Mouse (Mus musculus) limb, embryonic 11.5 days (tissue): Measurements from ENCODE around the gene Kptn. TPM values are rescaled to one million over a fixed set of nuclear protein-coding genes. Genes with fewer than 3 reads are reported as not detected.
A peak's percentile ranks its signal among the peaks of the same experiment; 100 is the strongest.

ENCODE experiments used
- ATAC-seq: fragments of 200-750 bp; cut with Nextera tagmentation; 2 replicates; pipeline ENCODE4 v1.8.0; 2017; ENCODE audit warnings: low read depth; ENCODE audit not compliant: insufficient number of reproducible peaks, low FRiP score, low TSS enrichment
- DNase-seq: peaks from one replicate; pipeline ENCODE4 v3.0.0-alpha.2; 2015; ENCODE audit warnings: low spot score
- H3K27ac ChIP-seq: fragments of 300-500 bp; sonication (generic); replicated peaks from 2 replicates; pipeline ENCODE4 v1.5.1; 2014; ENCODE audit warnings: low read depth, mild to moderate bottlenecking, low read length
- H3K27me3 ChIP-seq: fragments of 300-500 bp; sonication (generic); 2 replicates; pipeline ENCODE4 v1.6.1; 2014; ENCODE audit warnings: mild to moderate bottlenecking, low read length, mixed read lengths; ENCODE audit not compliant: control insufficient read depth, insufficient read depth
- H3K36me3 ChIP-seq: fragments of 300-500 bp; sonication (generic); 2 replicates; pipeline ENCODE4 v1.6.1; 2014; ENCODE audit warnings: mild to moderate bottlenecking, low read length, moderate library complexity, mixed read lengths; ENCODE audit not compliant: control insufficient read depth, insufficient read depth
- H3K4me1 ChIP-seq: fragments of 300-500 bp; sonication (generic); 2 replicates; pipeline ENCODE4 v1.6.1; 2014; ENCODE audit warnings: low read length, mixed read lengths; ENCODE audit not compliant: control insufficient read depth, insufficient read depth
- H3K4me2 ChIP-seq: fragments of 300-500 bp; sonication (generic); 2 replicates; pipeline ENCODE4 v1.6.1; 2014; ENCODE audit warnings: low read depth, mild to moderate bottlenecking, moderate library complexity; ENCODE audit not compliant: severe bottlenecking
- H3K4me3 ChIP-seq: fragments of 300-500 bp; sonication (generic); 2 replicates; pipeline ENCODE4 v1.5.1; 2014; ENCODE audit warnings: low read depth, low read length
- H3K9ac ChIP-seq: fragments of 300-500 bp; sonication (generic); 2 replicates; pipeline ENCODE4 v1.6.1; 2014; ENCODE audit warnings: mild to moderate bottlenecking, low read length
- H3K9me3 ChIP-seq: fragments of 300-500 bp; sonication (generic); 2 replicates; pipeline ENCODE4 v1.6.1; 2016; ENCODE audit warnings: low read length; ENCODE audit not compliant: control insufficient read depth
- WGBS: fragments of 180-500 bp; shearing (Covaris S2); extraction: QIAGEN DNeasy Blood & Tissue Kit; methylation state at CpG from one replicate; pipeline ENCODE4 v1.1.7; 2014; 5-methylcytosine and 5-hydroxymethylcytosine counted together
- polyA plus RNA-seq: library from polyadenylated mRNA; unstranded; fragments of >200 nt; fragmentation: Nextera tagmentation; extraction: Ambion mirVana; gene quantifications from 2 replicates; pipeline ENCODE4 v1.2.1, GENCODE M21; 2014

Kptn gene
- polyA plus RNA-seq, 1 experiment from 2014 or later: 23.5 TPM

DNA sequence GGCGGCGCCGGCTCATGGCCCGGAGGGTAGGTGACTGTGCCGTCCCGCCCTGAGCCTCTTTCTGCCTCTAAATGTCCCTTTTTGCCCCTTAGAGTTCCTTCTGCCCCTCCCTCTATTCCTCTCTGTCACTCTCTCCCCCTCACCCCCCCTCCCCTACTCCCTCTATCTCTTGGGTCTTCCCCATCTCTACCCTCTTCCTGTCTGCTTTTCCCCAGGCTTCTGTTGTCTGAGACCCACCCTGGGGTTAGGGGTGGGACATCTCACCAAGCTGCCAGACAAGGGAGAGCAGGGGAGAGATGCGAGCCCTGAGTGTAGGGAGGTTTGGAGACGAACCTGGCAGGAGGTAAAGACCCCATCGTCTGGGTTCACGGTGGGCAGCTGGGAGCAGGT, 55.8 kb downstream of the Kptn start:
- Histone ChIP-seq H3K27ac (no peak overlapping the region), H3K9me3 (no peaks in the 10 kb centered on the region)
- WGBS: 0% methylated on average over 10 of the region's 10 CpGs

More for the DNA sequence above, 55.8 kb downstream of the Kptn start:
- Histone ChIP-seq H3K9ac (peak overlapping the region; percentile 9; the same call in 1 of the 2 replicates), H3K4me3 (peak overlapping the region; percentile 34), H3K4me1 (peaks cover 12% of the 10 kb centered on the region), H3K4me2 (peak overlapping the region; percentile 71), H3K36me3 (no peaks in the 10 kb centered on the region), H3K27me3 (peaks cover 18% of the 10 kb centered on the region; the same call in 1 of the 2 replicates)
- no peak for DNase-seq
- no peak for ATAC-seq

Other genes with a start within 250 kb of the Kptn start
- not detected in 2 replicates for gene Crx, start 239.9 kb upstream of the Kptn start, polyA plus RNA-seq
- gene Crxos, start 237.3 kb upstream of the Kptn start, polyA plus RNA-seq: not detected in 2 replicates
- gene Selenow, start 197.5 kb upstream of the Kptn start, polyA plus RNA-seq: 778 and 804 TPM in 2 replicates
- gene Nop53, start 173.8 kb upstream of the Kptn start, polyA plus RNA-seq: 195 and 197 TPM in 2 replicates
- 8.1 and 9.3 TPM in 2 replicates for gene Ehd2, start 152.3 kb upstream of the Kptn start, polyA plus RNA-seq
- 9.3 and 10.1 TPM in 2 replicates for gene Bicra, start 72.0 kb upstream of the Kptn start, polyA plus RNA-seq
- not detected in 2 replicates for gene Zfp541, start 58.1 kb upstream of the Kptn start, polyA plus RNA-seq
- 182 and 203 TPM in 2 replicates for gene Napa, start 21.4 kb upstream of the Kptn start, polyA plus RNA-seq
- gene Slc8a2, start 9.9 kb downstream of the Kptn start, polyA plus RNA-seq: 0.10 and 0.12 TPM in 2 replicates
- gene Meis3, start 55.2 kb downstream of the Kptn start, polyA plus RNA-seq: 9.6 TPM in 2 replicates
- 8.5 and 9.4 TPM in 2 replicates for gene Dhx34, start 102.1 kb downstream of the Kptn start, polyA plus RNA-seq
- 0.07 TPM in 1 of 2 replicates, not detected in the other for gene C5ar2, start 124.3 kb downstream of the Kptn start, polyA plus RNA-seq
- gene C5ar1, start 139.6 kb downstream of the Kptn start, polyA plus RNA-seq: 0.38 and 0.55 TPM in 2 replicates
- 7.9 and 9.6 TPM in 2 replicates for gene Inafm1, start 153.7 kb downstream of the Kptn start, polyA plus RNA-seq
- 20.2 and 23.8 TPM in 2 replicates for gene Ccdc9, start 166.9 kb downstream of the Kptn start, polyA plus RNA-seq
- 5.0 and 6.8 TPM in 2 replicates for gene Bbc3, start 188.5 kb downstream of the Kptn start, polyA plus RNA-seq